Mouse (Mus musculus) layer of hippocampus, postnatal 10 days (tissue): ENCODE data around the gene Ccr4. TPM values are rescaled to one million over a fixed set of nuclear protein-coding genes. Genes with fewer than 3 reads are reported as not detected.

ENCODE experiments used
- DNase-seq, 2 experiments: peaks; one replicate each; pipeline ENCODE4 v3.0.0; 2021; ENCODE audit warnings: low spot score in 2 of 2
- total RNA-seq, 2 experiments: library from RNA; stranded (reverse); gene quantifications; 2 replicates each; pipeline ENCODE4 v1.2.3; 2021

Ccr4 gene
- total RNA-seq, 2 experiments from 2014 or later = not detected

DNA sequence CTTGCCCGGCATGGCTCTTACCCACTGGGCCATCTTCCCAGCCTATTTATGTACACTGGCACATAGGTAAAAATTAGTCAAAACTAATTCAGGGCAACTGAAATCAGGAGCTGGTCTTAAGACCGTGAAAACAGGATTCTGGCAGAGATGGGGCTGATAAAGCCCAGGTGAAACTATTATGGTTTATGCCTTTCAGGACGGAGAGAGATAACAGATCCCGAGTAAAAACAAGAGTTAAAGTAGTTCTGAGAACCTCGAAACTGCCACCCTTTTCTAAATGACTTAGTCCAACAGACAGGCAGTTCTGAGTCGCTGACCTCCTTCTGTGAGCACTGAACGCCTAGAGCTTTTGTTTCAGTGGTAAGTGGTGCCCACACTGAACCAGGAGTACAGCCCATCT lies 32.8 kb downstream of the Ccr4 start:
- DNase-seq = no peak

DNA sequence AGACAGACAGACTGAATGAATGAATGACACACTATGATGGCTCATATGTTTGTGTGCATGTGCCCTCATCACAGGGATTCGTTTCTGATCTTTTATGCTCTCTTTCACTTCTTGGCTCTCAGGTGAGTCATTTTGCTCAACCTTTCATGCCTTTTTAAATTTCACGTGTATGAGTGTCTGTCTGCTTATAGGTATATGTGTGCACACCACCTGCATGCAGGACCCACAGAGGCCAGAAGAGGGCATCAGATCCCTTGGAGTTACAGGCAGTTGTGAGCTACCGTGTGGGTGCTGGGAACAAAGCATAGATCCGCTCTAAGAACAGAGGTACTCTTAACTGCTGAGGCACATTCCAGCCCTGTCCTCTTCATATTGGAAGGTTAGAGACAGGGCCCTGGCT lies 36.0 kb downstream of the Ccr4 start:
- DNase-seq = no peak

DNA sequence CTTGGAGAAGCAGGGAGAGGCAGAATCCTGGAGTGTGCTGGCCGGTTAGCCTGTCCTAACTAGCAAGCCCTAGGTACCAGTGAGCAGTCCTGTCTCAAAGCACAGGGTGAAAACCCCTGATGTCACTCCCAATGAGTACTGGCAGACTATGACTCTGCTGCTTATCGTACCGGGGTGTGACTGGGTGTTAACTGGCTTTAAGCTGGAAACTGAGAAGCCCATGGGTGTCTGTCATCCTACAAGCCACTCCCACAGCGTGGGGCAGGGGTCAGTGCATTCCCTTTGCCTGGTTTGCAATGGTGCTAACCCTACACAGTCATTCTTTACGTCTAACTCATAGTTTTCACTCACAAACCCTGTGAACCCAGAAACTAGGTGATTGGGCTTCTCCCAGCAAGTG lies 36.5 kb downstream of the Ccr4 start:
- no peak for DNase-seq

GRCm38 (mm10) chr9:114466871-114467270 lies 37.8 kb downstream of the Ccr4 start:
- DNase-seq = no peak

DNA sequence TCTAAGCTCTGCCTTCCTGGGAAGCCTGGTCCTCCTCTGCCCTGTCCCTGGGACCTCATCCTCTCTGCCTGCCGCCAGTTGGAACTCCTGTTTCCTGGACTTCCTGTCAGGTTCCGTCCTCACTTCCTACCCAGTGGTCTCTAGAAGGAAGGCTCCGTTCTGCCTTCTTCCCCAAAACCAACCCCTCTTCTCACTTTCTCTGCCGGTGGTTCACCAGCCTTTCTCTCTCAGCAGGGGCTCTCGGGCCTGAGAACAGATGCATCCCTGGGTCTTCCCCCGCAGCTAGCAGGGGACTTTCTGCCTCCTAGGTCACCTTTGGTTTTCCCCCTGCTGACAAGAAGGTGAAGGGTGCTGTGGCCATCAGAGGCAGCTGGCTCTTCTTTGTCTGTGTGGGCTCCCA lies 39.3 kb downstream of the Ccr4 start:
- DNase-seq = no peak

DNA sequence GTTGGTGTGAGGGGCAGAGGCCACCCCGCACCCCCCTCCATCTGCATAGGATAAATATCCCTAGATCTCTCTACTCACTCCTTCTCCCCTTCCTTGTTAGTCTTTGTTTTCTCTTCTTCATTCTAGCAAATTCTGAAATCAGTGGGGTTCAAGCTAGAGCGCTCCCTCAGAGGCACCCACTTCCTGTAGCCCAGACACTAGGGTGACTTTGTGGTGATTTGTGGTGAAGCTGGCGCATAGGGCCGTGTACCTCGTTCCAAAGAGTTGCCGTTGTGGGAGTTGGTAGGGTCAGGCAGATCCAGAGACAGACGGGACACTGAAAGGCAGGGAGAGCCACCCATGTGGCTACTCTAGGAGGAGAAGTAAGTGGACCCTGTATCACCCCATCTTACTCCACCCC lies 42.1 kb downstream of the Ccr4 start:
- no peak for DNase-seq

GRCm38 (mm10) chr9:114458436-114458835 lies 46.3 kb downstream of the Ccr4 start:
- DNase-seq = no peak

GRCm38 (mm10) chr9:114455420-114455819 lies 49.3 kb downstream of the Ccr4 start:
- no peak for DNase-seq

DNA sequence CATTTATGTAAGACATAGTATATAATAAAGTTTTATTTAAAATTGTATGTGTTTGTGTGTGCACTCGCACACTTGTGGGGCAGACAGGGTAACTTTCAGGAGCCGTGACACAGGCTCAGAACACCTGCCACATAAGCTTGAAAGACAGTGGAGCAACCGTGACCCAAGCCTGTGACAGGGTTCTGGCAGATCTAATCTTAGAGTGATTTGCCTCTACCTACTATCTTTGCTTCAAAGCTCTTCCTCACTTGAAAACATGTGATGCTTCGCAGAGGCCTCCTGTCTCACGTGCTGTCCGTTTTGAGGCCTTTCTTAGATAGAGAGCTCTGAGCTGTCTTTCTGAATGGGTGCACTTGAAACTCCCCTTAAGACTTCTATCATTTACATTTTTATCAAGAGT lies 52.3 kb downstream of the Ccr4 start:
- no peak for DNase-seq

- no peak for DNase-seq
Measured at GRCm38 (mm10) chr9:114451615-114452014, 53.1 kb downstream of the Ccr4 start.

- no peak for DNase-seq
Measured at GRCm38 (mm10) chr9:114449120-114449754, 55.5 kb downstream of the Ccr4 start.

DNA sequence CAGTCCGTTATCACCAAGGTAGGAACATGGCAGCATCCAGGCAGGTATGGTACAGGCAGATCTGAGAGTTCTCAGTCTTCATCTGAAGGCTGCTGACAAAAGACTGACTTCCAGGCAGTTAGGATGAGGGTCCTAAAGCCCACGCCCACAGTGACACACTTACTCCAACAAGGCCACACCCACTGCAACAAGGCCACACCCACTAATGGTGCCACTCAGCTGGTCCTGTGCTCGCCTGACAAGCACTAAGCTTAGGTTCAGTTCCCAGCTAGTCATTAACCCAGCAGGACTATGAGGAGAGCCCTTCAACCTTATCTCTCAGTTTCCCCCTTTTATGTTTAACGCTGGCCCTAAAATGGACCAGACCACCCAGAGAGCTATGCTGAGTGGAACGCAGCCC lies 56.0 kb downstream of the Ccr4 start:
- no peak for DNase-seq

- no peak for DNase-seq
Measured at GRCm38 (mm10) chr9:114446887-114447286, 57.8 kb downstream of the Ccr4 start.

GRCm38 (mm10) chr9:114443351-114443750 lies 61.4 kb downstream of the Ccr4 start:
- DNase-seq = no peak

- DNase-seq = no peak
Measured at GRCm38 (mm10) chr9:114442893-114443292, 61.8 kb downstream of the Ccr4 start.

GRCm38 (mm10) chr9:114442225-114442624 lies 62.5 kb downstream of the Ccr4 start:
- DNase-seq = no peak

DNA sequence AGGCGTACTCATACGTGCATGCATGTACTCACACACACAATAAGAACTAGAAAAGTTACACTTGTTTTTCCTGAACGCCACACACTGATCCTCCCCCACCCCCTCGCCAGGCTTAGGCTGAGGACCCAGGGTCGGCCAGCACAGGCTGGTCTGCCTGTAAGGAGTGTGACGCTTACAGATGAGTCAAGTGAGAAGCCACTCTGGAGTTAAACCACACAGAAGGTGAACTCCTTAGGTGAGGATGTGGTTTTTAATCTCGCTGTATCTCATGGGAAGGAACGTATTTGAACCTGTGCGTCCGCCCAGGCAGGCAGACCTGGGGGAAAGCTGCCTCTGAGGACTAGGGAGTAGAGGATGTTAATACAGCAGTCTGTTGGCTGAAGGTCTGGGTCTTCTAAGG lies 64.2 kb downstream of the Ccr4 start:
- DNase-seq = no peak

Other genes starting within 250 kb of the Ccr4 start
- not detected for gene Bcl2a1c, start 174.8 kb downstream of the Ccr4 start, total RNA-seq
- gene Crtap, start 114.2 kb downstream of the Ccr4 start, total RNA-seq = 10 to 100 TPM; 13.0 to 13.5 TPM
- gene Glb1, start 103.8 kb downstream of the Ccr4 start, total RNA-seq = 10 to 100 TPM; 28.6 to 29.2 TPM
- gene Tmppe, start 103.8 kb downstream of the Ccr4 start, total RNA-seq = 1 to 10 TPM; 8.2 to 9.4 TPM
- not detected for gene C130032M10Rik, start 10.8 kb upstream of the Ccr4 start, total RNA-seq
- gene Trim71, start 59.5 kb upstream of the Ccr4 start, total RNA-seq = under 1 TPM; 0.18 to 0.27 TPM
- gene Cnot10, start 135.3 kb upstream of the Ccr4 start, total RNA-seq = 10 to 100 TPM; 46.1 to 52.7 TPM
- 100 to 1,000 TPM; 103 to 111 TPM for gene Dync1li1, start 183.9 kb upstream of the Ccr4 start, total RNA-seq
- 10 to 100 TPM; 26.3 to 30.5 TPM for gene Cmtm6, start 226.2 kb upstream of the Ccr4 start, total RNA-seq